Mouse (Mus musculus): ENCODE data around the gene Tmem92.

DNA sequence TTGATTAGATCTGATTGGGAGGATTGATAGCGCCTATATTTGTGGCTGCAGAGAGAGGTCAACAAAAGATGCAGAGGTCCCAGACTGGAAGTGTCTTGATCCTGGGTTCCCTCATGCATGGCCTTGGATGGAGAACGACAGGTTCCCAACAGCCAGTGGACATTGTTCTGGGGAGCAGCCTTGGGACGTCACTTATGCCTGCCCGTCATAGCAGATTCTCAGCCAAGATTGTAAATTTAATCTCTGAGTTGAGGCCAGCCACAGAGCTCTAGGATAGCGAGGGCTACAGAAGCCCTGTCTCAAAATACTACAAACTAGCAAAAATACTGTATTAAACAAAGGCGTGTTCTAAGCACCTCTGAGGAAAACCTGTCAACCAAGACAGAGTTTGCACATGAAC lies 22.6 kb downstream of the Tmem92 start:
- TF ChIP-seq CTCF (conservative IDR thresholded peaks at IDR 0.05; ENCODE audit: insufficient read depth, insufficient read length, low read depth, low read length) (no peak), POLR2A (IDR thresholded peaks at IDR 0.05; ENCODE audit: low read depth, low read length) (no peak)

Data from kidney, adult 2 months (tissue).